Mouse (Mus musculus) MEL (cell line): ENCODE measurements around the gene Nipsnap2. TPM values are rescaled to one million over a fixed set of nuclear protein-coding genes. Genes with fewer than 3 reads are reported as not detected.
"Not testable (repeated sequence)": the region's sequence is repeated elsewhere in the genome, so short reads cannot be mapped to it uniquely, and the experiment has no call there.

Experiments
- DNase-seq: peaks from one replicate; pipeline ENCODE4 v3.0.0; 2011; ENCODE audit warnings: low read depth, low spot score
- H3K27ac ChIP-seq: 2 replicates; pipeline ENCODE4 v1.5.1; 2012; ENCODE audit warnings: low read depth, mild to moderate bottlenecking, control low read depth, low read length, moderate library complexity; ENCODE audit not compliant: control insufficient read depth
- H3K27me3 ChIP-seq, 2 experiments: fragments of 150-350 bp in 1 of 2; sonication (generic) in 1 of 2; 2 replicates each; pipeline ENCODE4 v1.6.1; 2012; ENCODE audit warnings: low read length in 2 of 2, mild to moderate bottlenecking in 2 of 2, improper control_type of control experiment in 1 of 2, moderate library complexity in 1 of 2; ENCODE audit not compliant: insufficient read depth in 2 of 2, control insufficient read depth in 1 of 2
- H3K36me3 ChIP-seq, 2 experiments: 2 replicates each; pipeline ENCODE4 v1.6.1; 2012 to 2014; ENCODE audit warnings: low read length in 2 of 2, improper control_type of control experiment in 1 of 2, inconsistent platforms in 1 of 2, mild to moderate bottlenecking in 1 of 2; ENCODE audit not compliant: insufficient read depth in 2 of 2, control insufficient read depth in 1 of 2
- H3K4me1 ChIP-seq, 2 experiments: fragments of 150-350 bp in 1 of 2; sonication (generic) in 1 of 2; 2 replicates each; pipeline ENCODE4 v1.6.1; 2012; ENCODE audit warnings: low read length in 2 of 2, improper control_type of control experiment in 1 of 2, mild to moderate bottlenecking in 1 of 2; ENCODE audit not compliant: insufficient read depth in 2 of 2, control insufficient read depth in 1 of 2
- H3K4me3 ChIP-seq, 2 experiments: fragments of 150-350 bp in 1 of 2; sonication (generic) in 1 of 2; 2 replicates each; pipeline ENCODE4 v1.5.1; 2012; ENCODE audit warnings: low read depth in 2 of 2, low read length in 2 of 2, mild to moderate bottlenecking in 2 of 2, moderate library complexity in 2 of 2, control low read depth in 1 of 2, improper control_type of control experiment in 1 of 2; ENCODE audit not compliant: control insufficient read depth in 1 of 2, insufficient read depth in 1 of 2
- H3K79me2 ChIP-seq: 2 replicates; pipeline ENCODE4 v1.6.1; 2012; ENCODE audit warnings: mild to moderate bottlenecking, low read length, moderate library complexity; ENCODE audit not compliant: control insufficient read depth, poor library complexity, insufficient read depth
- H3K9ac ChIP-seq: 2 replicates; pipeline ENCODE4 v1.6.1; 2012; ENCODE audit warnings: low read depth, mild to moderate bottlenecking, control low read depth, low read length, moderate library complexity; ENCODE audit not compliant: control insufficient read depth, poor library complexity, severe bottlenecking
- H3K9me3 ChIP-seq: fragments of 150-350 bp; sonication (generic); replicated peaks from 2 replicates; pipeline ENCODE4 v1.6.1; 2012; ENCODE audit warnings: mild to moderate bottlenecking, low read length, improper control_type of control experiment, moderate library complexity; ENCODE audit not compliant: insufficient read depth
- CHD1 ChIP-seq: IDR thresholded peaks from 2 replicates; pipeline ENCODE4 v1.6.1; 2012; ENCODE audit warnings: low read depth, mild to moderate bottlenecking, inconsistent platforms, low read length, improper control_type of control experiment
- E2F4 ChIP-seq: IDR thresholded peaks from 2 replicates; pipeline ENCODE4 v1.6.1; 2011; ENCODE audit warnings: low read depth, low read length, improper control_type of control experiment, borderline replicate concordance
- EP300 ChIP-seq, 2 experiments: IDR thresholded peaks; 2 replicates each; pipeline ENCODE4 v1.6.1; 2011; ENCODE audit warnings: improper control_type of control experiment in 2 of 2, low read length in 2 of 2, low read depth in 1 of 2, mild to moderate bottlenecking in 1 of 2
- ETS1 ChIP-seq: IDR thresholded peaks from 2 replicates; pipeline ENCODE4 v1.6.1; 2012; ENCODE audit warnings: low read depth, mild to moderate bottlenecking, inconsistent platforms, low read length, improper control_type of control experiment, moderate library complexity
- GABPA ChIP-seq: IDR thresholded peaks from 2 replicates; pipeline ENCODE4 v1.6.1; 2012; ENCODE audit warnings: low read depth, mild to moderate bottlenecking, inconsistent platforms, low read length, improper control_type of control experiment, moderate library complexity
- KAT2A ChIP-seq: conservative IDR thresholded peaks from 2 replicates; pipeline ENCODE4 v1.6.1; 2012; ENCODE audit warnings: low read depth, low read length, improper control_type of control experiment, inconsistent platforms
- MAFK ChIP-seq: IDR thresholded peaks from 2 replicates; pipeline ENCODE4 v1.6.1; 2011; ENCODE audit warnings: low read depth, mild to moderate bottlenecking, low read length, improper control_type of control experiment, borderline replicate concordance
- MAX ChIP-seq: IDR thresholded peaks from 2 replicates; pipeline ENCODE4 v1.6.1; 2011; ENCODE audit warnings: low read length, improper control_type of control experiment
- MXI1 ChIP-seq: IDR thresholded peaks from 2 replicates; pipeline ENCODE4 v1.6.1; 2011; ENCODE audit warnings: mild to moderate bottlenecking, low read depth, low read length, improper control_type of control experiment
- MYB ChIP-seq: IDR thresholded peaks from 2 replicates; pipeline ENCODE4 v1.6.1; 2011; ENCODE audit warnings: mild to moderate bottlenecking, low read depth, low read length, improper control_type of control experiment
- MYC ChIP-seq: IDR thresholded peaks from 2 replicates; pipeline ENCODE4 v1.6.1; 2011; ENCODE audit warnings: low read depth, mild to moderate bottlenecking, low read length, improper control_type of control experiment, moderate library complexity
- NELFE ChIP-seq: IDR thresholded peaks from 2 replicates; pipeline ENCODE4 v1.6.1; 2011; ENCODE audit warnings: low read depth, low read length, improper control_type of control experiment
- NRF1 ChIP-seq: IDR thresholded peaks from 2 replicates; pipeline ENCODE4 v1.6.1; 2014; ENCODE audit warnings: low read depth, mild to moderate bottlenecking, inconsistent platforms, low read length, improper control_type of control experiment, moderate library complexity; ENCODE audit not compliant: poor library complexity, insufficient read depth, severe bottlenecking
- SIN3A ChIP-seq: IDR thresholded peaks from 2 replicates; pipeline ENCODE4 v1.6.1; 2012; ENCODE audit warnings: low read length, improper control_type of control experiment, inconsistent platforms
- SMC3 ChIP-seq: IDR thresholded peaks from 2 replicates; pipeline ENCODE4 v1.6.1; 2011; ENCODE audit warnings: low read depth, low read length, improper control_type of control experiment
- TCF12 ChIP-seq: IDR thresholded peaks from 2 replicates; pipeline ENCODE4 v1.6.1; 2014; ENCODE audit warnings: low read depth, mild to moderate bottlenecking, inconsistent platforms, low read length, improper control_type of control experiment, moderate library complexity
- ZC3H11A ChIP-seq: IDR thresholded peaks from 2 replicates; pipeline ENCODE4 v1.6.1; 2012; ENCODE audit warnings: low read depth, mild to moderate bottlenecking, inconsistent platforms, low read length, improper control_type of control experiment
- ZKSCAN1 ChIP-seq: IDR thresholded peaks from 2 replicates; pipeline ENCODE4 v1.6.1; 2012; ENCODE audit warnings: low read depth, mild to moderate bottlenecking, inconsistent platforms, low read length, improper control_type of control experiment, moderate library complexity
- polyA plus RNA-seq, 2 experiments: library from polyadenylated mRNA; stranded (reverse) in 1 of 2; unstranded in 1 of 2; fragments of >175 nt in 1 of 2; fragments of >200 nt in 1 of 2; gene quantifications; 2 replicates each; pipeline versions ENCODE4 v1.2.1 to v1.2.4; 2012; ENCODE audit warnings: low replicate concordance in 2 of 2, low read depth in 1 of 2; ENCODE audit not compliant: insufficient read length in 2 of 2, insufficient read depth in 1 of 2, missing spikeins in 1 of 2
- total RNA-seq: library from RNA; depleted of rRNA; stranded (reverse); fragments of 300-350 nt; gene quantifications from 2 replicates; pipeline ENCODE4 v1.2.3, GENCODE M21; 2012

The Nipsnap2 gene
- total and polyA plus RNA-seq, 3 experiments: 34.2 to 35.7 TPM; not detected in 1

- Histone ChIP-seq H3K79me2 (peaks cover 8% of the 10 kb centered on the region; the same call in 1 of the 2 replicates), H3K4me1 (no peaks in the 10 kb centered on the region; a peak in 1 of 4 replicates), H3K4me3 (no peak overlapping the region), H3K36me3 (peaks cover 1 to 8% of the 10 kb centered on the region in 2 experiments; a peak in 2 of 4 replicates), H3K9me3 (no peaks in the 10 kb centered on the region), H3K27ac (no peak overlapping the region), H3K27me3 (no peaks in the 10 kb centered on the region), H3K9ac (no peak overlapping the region)
- DNase-seq: no peak
- no peak for TF ChIP-seq MYC
Measured at GRCm38 (mm10) chr5:129772433-129772832, 47.6 kb downstream of the Nipsnap2 start.

GRCm38 (mm10) chr5:129773330-129773729, 48.5 kb downstream of the Nipsnap2 start:
- H3K4me3 ChIP-seq, H3K4me1 ChIP-seq, H3K27ac ChIP-seq, H3K36me3 ChIP-seq, H3K9me3 ChIP-seq, H3K9ac ChIP-seq, DNase-seq, H3K27me3 ChIP-seq: not testable (repeated sequence)
- peaks cover 14% of the 10 kb centered on the region for H3K79me2 ChIP-seq

GRCm38 (mm10) chr5:129774661-129775060, 49.8 kb downstream of the Nipsnap2 start:
- DNase-seq: no peak
- Histone ChIP-seq H3K9me3 (no peaks in the 10 kb centered on the region), H3K27me3 (no peaks in the 10 kb centered on the region)
- TF ChIP-seq TCF12 (no peak), KAT2A (no peak), SMC3 (no peak), ZKSCAN1 (no peak), MYB (no peak), MXI1 (no peak), NELFE (no peak), NRF1 (no peak), GABPA (no peak), EP300 (IDR thresholded peaks at IDR 0.05; ENCODE audit: low read depth in 1 of 2, low read length in 2 of 2) (no peak), MAX (no peak), SIN3A (no peak), E2F4 (no peak), ZC3H11A (no peak), MAFK (no peak), CHD1 (no peak), ETS1 (no peak)
- TF ChIP-seq, all 39 proteins: peak for 0
- Histone ChIP-seq H3K4me3 (no peak overlapping the region), H3K79me2 (peaks cover 19% of the 10 kb centered on the region), H3K36me3 (peaks cover 3 to 8% of the 10 kb centered on the region in 2 experiments; a peak in 2 of 4 replicates), H3K9ac (no peak overlapping the region), H3K4me1 (peaks cover 0 to 2% of the 10 kb centered on the region in 2 experiments; a peak in 2 of 4 replicates), H3K27ac (no peak overlapping the region)
